Mouse (Mus musculus) kidney, adult 9 months (tissue): ENCODE results near the gene Cd163.
A peak's percentile ranks its signal among the peaks of the same experiment; 100 is the strongest.
"Not testable (repeated sequence)": the region's sequence is repeated elsewhere in the genome, so short reads cannot be mapped to it uniquely, and the experiment has no call there.

Experiments used
- DNase-seq: peaks from one replicate; pipeline ENCODE4 v3.0.0; 2022

Gene Cd163

DNA sequence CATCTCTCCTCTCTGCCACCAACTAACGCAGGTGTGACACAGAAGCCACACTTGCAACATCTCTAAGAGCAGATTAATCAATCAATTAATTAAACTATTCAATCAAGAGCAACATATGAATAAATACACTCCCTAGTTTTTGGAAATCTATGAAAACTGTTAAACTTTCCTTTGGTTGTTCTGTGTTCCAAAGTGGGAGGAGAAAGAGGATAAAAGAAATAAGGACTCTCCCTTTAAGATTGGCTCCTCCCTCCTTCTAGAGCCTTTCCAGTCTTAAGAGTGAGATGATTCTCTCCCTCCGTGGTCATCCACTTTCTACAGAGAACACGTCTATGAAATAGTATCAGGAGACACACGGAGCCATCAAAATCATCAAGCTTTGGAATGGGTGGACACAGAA, at the start of gene Cd163:
Gene Cd163, plus strand, starts transcription at position 301 of the 400 bp plus-strand sequence.
- no peak for DNase-seq

DNA sequence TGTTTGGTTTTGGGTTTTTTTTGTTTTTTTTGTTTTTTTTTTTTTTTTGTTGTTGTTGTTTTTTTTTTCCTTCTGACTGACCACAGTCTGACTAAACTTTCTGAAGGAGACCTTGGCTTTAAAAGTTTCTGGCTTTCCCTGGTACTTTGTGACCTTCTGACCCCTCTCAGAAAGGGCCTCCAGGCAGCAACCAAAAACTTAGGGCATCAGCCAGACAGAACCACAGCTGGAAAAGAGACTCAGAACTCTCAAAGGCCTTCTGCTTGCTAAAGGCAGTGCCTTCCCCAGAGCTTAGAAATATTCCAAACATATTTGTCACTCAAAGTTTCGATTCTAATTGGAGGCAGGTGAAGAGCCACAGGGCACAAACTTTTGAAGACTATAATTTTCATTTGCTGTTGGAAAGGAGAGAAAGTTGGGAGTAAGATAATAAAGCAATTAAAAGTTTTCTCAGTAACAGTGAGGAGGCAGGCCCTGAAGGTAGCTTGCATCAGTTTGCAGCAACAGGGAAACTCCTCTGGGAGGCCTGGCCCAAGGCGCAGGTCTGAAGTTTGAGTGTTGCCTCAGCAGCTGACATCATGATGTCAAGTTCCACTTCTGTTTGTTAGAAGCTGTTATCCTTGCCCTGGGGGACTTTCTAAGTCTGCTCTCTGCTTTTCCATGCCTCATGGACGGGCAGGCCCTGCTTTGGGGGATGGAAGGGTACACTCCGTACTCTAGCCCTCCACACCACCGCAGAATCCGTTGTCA, 48.6 kb upstream of the Cd163 start:
- DNase-seq: no peak

DNA sequence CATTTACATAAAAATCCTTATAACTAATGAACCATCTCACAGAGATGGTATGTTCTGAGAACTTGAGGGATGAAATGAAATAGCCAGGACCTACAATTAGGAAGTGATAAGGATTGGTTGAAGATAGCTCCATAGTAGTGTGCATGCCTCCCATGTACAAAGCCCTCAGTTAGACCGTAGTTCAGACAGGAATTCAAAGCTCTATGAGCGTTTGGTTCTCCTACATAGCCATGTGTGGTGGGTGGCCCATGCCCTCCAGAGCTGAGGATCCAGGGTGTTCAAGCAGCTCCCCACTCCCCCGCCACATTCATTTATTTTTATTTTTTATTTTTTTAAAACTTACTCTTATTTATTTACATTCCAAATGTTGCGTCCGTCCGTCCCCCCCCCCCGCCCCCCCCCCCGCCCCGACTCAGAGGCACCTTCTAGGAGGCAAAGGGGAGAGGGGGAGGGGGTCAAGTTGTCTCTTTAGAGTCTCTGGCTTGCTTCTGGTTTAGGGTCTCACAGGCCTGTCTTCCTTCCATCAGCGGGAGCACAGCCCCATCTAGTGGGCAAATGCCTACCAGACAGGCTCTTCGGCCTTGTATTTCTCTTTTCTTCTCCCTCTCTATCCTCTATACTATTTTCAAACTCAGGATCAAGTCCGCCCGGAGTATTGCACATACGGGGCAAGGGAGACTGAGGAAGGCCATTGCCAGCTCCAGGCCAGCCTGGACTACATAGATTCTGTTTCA, 44.1 kb upstream of the Cd163 start:
- DNase-seq: peak; percentile 57

DNA sequence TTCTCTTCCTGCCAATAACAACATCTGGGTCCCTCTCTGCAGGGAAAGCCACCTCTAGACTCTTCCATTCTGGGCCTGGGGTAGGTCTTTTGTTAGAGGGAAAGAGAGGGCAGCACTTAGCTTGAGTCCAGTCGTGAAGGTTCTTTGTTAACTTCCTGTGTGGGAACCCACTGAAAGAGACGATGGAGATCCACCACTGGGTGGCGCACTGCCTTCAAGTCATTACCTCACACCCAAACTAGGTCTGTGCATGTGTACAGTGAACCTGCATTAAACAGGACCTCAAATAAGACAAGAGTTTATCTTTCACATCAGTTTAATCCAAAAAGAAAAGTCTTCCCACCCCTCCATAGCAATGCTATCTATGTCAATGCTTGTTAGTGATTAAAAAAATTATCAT, 41.8 kb upstream of the Cd163 start:
- peak; percentile 74 for DNase-seq

DNA sequence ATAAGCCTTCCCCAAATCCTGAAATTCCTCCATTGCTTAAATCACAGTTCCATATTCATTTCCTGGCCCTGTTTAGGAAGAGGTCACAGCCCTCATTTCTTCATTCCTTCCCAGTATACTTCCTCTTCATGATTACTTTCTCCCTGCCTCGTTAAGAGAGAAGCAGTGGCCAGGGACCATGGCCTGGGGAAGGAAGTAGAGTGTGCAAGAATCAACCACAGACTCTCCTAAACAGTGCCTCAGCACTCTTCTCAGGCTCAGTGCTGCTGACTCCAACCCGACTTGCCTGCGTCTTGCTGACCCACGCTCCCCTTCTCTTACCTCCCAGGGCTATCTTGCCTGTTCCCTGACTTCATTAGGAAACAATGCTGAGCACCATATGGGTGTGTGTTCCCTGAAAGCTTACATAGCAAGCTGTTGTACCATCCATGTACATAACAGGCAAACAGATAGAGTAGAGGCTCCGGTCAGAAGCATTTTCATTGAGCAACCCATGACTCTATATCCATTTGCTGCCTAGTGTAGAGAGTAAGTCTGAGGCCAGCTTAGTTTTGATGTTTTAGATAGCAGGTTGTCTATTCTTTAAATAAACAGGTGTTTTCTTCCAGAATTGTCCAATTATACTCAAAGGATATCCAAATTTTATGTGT, 31.1 kb upstream of the Cd163 start:
- no peak for DNase-seq

DNA sequence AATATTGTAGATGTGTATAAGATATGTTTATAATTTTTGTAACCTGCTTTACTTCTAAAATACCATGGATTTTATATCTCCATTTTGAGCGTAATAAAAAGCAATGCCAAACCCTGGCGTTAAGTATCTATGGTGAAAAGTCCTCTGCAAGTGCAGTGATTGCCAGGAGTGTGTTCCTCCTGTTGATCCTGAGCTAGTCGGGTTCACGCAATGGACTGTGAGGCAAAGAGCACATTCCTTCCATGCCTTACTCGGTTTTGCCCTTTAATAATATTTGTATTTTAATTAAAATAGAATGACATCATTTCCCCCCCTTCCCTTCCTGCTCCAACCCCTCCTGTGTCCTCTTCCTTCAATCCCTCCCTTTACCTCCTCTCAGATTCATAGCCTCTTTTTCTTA, 26.8 kb upstream of the Cd163 start:
- peak; percentile 78 for DNase-seq

DNA sequence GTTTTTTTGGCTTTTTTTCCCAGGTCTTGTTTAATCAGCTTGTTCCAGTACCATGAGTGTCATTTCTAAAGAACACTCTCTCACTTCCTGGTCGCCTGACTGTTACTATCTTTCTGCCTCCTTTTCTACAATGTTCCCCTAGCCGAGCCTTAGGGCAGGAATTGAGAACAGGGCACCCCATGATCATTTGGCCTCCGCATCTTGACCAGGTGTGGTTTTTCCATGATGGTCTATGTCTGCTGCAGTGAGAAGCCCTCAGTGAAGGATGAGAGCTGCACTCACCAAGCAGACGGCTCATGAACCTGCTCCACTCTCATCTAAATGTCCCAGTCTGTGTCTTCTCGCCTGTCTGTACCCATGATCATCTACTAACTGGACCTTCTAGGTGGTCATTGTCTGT, 26.2 kb upstream of the Cd163 start:
- no peak for DNase-seq

DNA sequence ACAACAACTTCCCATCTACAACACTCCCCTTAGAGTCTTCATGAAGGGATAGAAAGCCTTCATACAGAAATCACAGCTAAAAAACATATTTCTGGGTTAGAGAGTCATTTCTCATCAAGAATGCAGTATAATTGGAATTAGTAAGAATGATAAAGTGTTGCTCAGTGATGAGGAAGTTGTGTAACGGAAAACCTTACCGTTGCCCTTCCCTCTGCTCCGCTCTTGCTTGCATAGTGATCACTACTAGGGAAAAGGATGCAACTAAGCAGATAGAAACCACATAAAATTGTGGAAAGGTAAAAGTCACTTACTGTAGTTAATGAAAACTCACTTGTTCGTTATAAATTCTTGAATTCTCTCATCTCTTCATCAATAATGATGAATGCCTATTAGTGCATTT, 21.7 kb upstream of the Cd163 start:
- no peak for DNase-seq

DNA sequence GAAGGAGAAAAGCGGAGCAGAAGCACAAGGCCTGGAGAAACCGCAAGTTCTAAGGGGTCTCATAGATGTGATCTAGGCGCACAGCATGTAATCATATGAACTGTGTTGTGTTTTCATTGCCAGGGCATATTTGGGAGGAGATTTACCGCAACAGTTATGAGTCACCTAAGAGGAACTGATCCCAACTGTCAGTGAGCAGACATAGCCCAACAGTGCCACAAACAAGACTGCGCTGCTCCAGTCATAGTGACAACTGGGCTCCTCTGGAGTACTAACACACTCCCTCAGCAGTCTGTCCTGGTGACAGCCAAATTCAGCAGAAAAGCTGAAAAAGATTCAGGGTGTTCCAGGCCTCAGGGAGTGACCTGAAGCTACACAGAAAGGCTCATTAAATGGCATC, 7.1 kb upstream of the Cd163 start:
- DNase-seq: not testable (repeated sequence)

DNA sequence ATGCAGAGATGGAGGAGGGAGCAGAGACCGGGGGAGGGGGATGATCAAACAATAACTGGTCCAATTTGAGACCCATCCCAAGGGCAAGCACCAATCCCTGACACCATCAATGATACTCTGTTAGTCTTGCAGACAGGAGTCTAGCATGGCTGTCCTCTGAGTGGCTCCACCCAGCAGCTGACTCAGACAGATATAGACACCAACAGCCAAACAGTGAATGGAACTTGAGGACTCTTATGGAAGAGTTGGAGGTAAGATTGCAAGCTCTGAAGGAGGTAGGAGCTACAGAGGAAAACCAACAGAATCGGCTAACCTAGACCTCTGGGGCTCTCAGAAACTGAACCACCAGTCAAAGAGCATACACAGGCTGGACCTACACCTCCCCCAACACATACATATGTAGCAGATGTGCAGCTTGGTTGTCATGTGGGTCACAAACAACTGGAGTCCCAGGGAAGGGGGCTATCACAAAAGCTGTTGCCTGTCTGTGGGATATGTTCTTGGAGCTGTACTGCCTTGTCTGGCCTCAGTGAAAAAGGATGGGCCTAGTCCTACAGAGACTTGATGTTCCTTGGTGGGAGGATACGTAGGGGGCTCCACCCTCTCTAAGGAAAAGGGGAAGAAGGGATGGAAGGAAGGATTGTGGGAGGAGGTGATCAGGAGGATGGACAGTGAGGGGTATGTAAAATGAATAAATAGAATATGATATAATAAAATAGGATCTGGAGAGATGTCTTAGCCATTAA, 2.8 kb upstream of the Cd163 start:
- DNase-seq: no peak

DNA sequence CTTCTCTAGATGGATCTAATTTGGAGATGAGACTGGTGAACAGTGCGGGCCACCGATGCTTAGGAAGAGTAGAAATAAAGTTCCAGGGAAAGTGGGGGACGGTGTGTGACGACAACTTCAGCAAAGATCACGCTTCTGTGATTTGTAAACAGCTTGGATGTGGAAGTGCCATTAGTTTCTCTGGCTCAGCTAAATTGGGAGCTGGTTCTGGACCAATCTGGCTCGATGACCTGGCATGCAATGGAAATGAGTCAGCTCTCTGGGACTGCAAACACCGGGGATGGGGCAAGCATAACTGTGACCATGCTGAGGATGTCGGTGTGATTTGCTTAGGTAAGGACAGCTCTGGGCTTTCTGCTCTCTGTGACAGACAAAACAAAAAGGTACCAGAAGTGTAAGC, 4.5 kb downstream of the Cd163 start:
- no peak for DNase-seq

DNA sequence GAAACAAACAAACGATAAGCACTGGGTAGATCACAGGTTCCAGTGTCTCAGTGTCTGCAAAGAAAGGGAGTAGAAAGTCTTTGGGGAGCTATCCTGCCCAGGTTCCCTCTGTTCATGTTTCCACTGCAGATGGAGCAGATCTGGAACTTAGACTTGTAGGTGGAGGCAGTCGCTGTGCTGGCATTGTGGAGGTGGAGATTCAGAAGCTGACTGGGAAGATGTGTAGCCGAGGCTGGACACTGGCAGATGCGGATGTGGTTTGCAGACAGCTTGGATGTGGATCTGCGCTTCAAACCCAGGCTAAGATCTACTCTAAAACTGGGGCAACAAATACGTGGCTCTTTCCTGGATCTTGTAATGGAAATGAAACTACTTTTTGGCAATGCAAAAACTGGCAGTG, 7.8 kb downstream of the Cd163 start:
- DNase-seq: no peak

DNA sequence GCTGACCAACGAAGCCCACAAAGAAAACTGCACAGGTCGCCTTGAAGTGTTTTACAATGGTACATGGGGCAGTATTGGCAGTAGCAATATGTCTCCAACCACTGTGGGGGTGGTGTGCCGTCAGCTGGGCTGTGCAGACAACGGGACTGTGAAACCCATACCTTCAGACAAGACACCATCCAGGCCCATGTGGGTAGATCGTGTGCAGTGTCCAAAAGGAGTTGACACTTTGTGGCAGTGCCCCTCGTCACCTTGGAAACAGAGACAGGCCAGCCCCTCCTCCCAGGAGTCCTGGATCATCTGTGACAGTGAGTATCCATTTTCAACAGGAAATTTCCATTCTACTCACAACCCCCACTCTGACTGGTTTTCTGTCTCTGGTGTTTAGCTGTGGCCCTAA, 15.9 kb downstream of the Cd163 start:
- no peak for DNase-seq

DNA sequence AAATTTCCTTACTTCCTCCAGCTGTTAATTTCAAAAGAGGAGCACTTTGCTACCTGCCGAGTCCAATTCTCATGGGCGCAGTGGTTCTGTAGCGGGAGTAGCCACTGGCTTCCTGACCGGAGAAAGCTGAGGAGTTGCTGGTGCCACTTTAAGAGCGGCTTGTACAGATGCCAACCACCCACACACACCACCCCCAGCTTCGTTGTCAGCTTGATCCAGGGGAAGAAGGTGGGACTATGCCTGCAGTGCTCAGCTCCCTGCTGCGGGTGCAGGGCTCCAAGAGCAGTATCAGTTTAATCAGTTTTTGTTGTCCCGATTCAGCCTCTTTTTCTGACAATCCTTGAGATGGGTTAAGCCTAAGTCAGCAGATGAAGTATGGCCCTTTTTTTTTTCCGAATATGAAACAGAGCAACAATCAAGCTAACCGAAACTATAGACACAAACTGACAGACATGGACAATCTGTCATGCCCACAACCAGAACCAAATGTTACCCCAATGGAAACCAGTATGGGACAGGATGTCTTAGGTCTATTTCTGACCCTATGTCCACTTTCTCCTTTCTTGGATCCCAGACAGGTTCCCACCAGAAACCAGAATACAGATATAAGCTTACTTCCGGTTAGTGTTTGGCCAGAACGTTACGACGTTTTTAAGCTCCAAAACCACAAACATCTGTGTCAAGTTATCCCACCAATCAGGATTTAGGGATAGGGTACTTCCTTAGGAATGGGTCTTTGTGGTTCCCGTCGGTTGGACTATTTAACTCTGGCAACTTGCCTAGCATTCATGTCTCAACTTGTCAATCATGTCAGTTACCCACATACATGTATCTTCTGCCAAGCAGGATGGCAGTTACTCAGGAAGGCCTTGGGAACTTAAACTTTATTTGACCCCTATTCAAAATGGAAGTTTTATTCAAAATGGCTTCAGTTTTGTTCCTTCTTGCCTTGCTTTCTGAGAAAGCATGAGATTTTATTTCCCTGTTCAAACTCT, 17.3 kb downstream of the Cd163 start:
- DNase-seq: no peak

DNA sequence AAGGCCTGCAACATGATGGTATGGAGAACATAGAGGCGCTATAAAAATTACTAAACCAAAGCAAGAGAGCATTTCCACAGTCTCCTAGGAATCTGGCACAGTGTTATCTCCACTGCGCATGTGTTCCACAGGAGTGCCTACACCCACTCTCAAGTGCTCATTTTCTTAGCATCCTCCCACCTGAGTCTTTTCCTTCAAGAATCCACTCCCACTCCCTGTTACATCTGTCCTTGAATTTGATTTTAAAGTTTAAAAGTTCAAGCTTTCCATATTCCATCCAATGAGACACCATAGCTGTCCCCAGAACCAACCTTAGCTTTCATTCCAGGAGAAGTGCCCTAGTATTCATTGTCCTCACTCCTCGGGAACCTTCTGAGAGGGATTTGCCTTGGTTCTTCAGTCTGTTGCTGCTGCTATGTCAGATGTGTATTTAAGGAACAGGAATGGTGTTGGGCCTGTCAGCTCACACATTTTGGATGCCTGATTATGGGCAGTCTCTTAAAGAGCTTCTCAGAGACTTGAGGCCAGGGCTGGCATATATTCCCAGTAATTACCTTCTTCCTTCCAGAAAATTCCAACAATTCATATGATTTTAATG, 24.0 kb downstream of the Cd163 start:
- no peak for DNase-seq

DNA sequence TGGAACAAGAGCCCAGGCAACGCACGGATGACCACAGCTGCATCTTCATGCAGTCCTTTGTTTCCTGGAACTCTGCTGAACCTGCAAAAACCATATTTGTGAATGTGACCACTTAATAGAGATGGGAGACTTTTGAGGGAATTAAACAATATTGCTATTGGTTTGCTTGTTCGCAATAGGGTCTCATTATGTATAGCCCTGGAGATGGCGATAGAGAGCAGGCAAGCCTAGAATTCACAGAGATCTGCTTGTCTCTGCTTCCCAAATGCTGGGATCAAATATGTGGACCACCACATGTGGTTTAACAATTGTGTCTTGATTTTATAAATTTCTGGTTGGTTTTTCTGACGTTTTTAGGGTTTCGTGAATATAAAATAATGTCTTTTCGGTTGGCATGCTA, 25.2 kb downstream of the Cd163 start:
- peak; percentile 21 for DNase-seq

DNA sequence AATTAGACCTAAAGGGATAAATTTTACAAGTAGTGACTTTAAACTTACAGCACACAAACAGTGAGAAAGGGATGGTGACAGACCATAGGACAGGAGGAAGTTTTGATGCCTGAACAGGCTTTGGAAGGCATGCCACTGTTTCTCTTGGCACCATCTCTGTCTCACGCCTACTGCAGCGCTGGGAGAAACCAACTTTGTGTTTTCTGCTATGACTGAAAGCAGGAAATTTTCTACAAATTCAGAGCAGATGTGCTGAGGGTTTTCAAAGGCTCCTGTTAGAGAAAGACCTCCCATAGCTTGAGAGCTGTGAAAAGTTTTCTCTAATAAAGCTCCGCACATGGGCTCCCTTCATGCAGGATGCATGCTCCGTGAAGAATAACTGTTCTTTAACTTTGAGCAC, 40.6 kb downstream of the Cd163 start:
- DNase-seq: no peak

DNA sequence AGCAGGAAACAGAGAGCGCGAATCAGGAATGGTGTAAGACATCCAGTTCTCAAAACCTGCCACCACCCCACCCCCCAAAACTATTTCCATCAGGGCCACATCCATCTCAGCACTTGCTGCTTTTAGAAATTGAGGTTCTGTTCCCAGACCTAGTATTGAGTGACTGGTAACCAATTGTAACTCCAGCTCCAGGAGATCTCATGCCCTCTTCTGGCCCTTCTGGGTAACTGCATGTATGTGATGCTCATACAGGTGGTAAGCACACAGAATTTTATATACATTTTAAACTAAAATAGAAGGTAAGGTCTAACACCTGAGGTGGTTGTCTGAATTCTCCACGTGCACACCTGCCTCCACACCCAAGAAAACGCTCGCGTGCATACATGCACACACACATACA, 42.2 kb downstream of the Cd163 start:
- no peak for DNase-seq

DNA sequence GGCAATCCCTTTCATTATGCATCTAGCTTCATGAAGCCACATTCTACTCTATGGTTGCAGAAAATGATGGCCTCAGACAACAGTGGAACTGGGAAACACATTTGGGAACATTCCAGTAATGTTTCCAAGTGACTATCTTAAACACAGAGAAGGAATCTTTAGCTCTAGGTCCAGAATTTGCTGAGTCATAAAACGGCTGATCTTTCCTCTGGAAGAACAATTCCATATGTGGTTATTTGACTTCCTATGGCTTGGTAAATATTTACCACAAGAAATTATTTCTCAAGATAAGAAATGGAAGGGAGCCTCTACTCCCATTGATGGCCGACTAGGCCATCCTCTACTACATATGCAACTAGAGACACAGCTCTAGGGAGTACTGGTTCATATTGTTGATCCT, 48.8 kb downstream of the Cd163 start:
- DNase-seq: no peak

DNA sequence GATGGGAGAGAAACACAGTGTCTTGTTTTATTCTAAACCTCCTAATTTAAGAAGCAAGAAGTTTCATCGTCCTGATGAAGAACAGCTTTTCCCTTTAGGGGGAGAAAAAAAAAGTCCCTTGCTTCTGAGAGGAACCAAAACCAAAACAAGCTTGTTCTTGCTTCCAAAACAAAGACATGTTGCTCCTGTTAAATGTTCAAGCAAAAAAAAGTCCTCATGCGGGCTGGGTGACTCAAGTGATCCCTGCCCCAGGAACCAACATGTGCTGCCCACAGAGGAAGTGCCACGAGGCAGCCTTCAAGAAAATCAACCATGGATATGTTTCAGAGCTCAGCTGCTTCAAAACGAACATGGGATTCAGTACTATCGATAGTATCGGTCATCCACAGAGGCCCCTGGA, 54.5 kb downstream of the Cd163 start:
- no peak for DNase-seq

DNA sequence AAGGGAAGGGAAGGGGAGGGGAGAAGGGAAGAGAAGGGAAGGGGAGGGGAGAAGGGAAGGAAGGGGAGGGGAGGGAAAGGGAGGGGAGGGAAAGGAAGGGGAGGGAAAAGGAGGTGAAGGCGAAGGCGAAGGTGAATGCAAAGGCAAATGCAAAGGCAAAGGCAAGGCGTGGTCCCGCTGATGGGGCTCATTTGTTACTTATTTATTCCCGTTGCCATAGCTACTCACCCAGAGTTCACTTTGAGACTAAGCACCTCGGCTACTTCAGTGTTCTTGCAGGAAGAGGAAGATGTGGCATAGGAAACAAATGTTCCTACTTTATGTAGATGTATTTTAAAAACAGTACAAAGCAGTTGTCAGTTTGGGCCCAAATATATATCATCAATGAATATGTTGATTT, 56.1 kb downstream of the Cd163 start:
- DNase-seq: no peak

DNA sequence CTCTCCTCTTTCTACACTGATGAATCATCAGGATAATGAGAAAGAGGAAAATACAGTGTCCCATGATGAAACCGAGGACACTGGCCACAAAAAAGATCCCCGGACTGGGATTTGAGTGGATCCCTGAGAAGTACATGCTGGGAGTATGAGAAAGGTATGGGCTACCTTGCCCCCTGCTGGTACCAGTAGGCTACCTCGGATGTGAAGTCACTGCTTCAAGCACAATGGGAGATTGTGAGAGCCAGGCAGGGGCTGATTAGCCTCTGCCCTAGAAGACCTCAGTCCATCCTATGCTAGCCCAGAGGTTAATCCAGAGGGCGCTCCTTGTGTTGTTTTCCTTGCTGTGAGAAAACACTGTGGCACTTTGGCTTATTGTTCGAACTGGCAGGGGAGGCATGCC, 59.9 kb downstream of the Cd163 start:
- DNase-seq: no peak
